Comparison of ENCODE assay signal across 8 mouse cellular contexts in genomic region chr9:44836439-44836838, GRCm38 (mm10). TPM values are rescaled to one million over a fixed set of nuclear protein-coding genes. Genes with fewer than 3 reads are reported as not detected.
A peak's percentile ranks its signal among the peaks of the same experiment; 100 is the strongest.
DNase-seq lines count a peak whose midpoint lies in the region; ATAC-seq lines count a peak whose summit lies in the region.

No protein-coding gene starts in this region.

- 56% methylated on average over 7 of the region's 7 CpGs for WGBS in intestine, embryonic 14.5 days
- 47% methylated on average over 7 of the region's 7 CpGs for WGBS in intestine, embryonic 15.5 days
- WGBS in embryonic facial prominence, embryonic 11.5 days, result 56% methylated on average over 7 of the region's 7 CpGs
- WGBS in limb, embryonic 11.5 days, result 65% methylated on average over 7 of the region's 7 CpGs

- no peak for ATAC-seq in intestine, embryonic 14.5 days (replicated peaks; ENCODE audit: low FRiP score, low TSS enrichment, low read depth)
- no peak for ATAC-seq in intestine, embryonic 15.5 days
- no peak for ATAC-seq in embryonic facial prominence, embryonic 11.5 days (replicated peaks; ENCODE audit: insufficient number of reproducible peaks, low FRiP score, low TSS enrichment, low read depth)
- ATAC-seq in limb, embryonic 11.5 days (ENCODE audit: insufficient number of reproducible peaks, low FRiP score, low TSS enrichment, low read depth), result no peak

- H3K36me3 ChIP-seq in intestine, embryonic 14.5 days (ENCODE audit: control insufficient read depth, insufficient read depth, low read length), result peaks cover 91% of the 10 kb centered on the region
- H3K36me3 ChIP-seq in intestine, embryonic 15.5 days, result peaks cover 42% of the 10 kb centered on the region
- H3K36me3 ChIP-seq in embryonic facial prominence, embryonic 11.5 days (replicated peaks; ENCODE audit: control insufficient read depth, insufficient read depth, low read depth, low read length), result peaks cover 26% of the 10 kb centered on the region
- peaks cover 33% of the 10 kb centered on the region for H3K36me3 ChIP-seq in limb, embryonic 11.5 days (ENCODE audit: control insufficient read depth, insufficient read depth, low read length)

- peak; percentile 89 for DNase-seq in intestine, embryonic 14.5 days (ENCODE audit: low spot score)
- DNase-seq in adrenal gland, postnatal 14 days, result peak; percentile 89
- peak; percentile 80 for DNase-seq in embryonic facial prominence, embryonic 11.5 days (ENCODE audit: low spot score)
- DNase-seq in hindlimb bud, embryonic 11.5 days (ENCODE audit: extremely low spot score, low read depth, low spot score), result peak; percentile 35
- peak; percentile 87 for DNase-seq in limb, embryonic 11.5 days (ENCODE audit: low spot score)
- DNase-seq in ovary, postnatal 36 days (ENCODE audit: low spot score), result peak; percentile 73
- DNase-seq in thymus, postnatal 25 days, result peak; percentile 81

- H3K4me1 ChIP-seq in intestine, embryonic 14.5 days (replicated peaks; ENCODE audit: control insufficient read depth, insufficient read depth, low read length), result no peaks in the 10 kb centered on the region
- H3K4me1 ChIP-seq in intestine, embryonic 15.5 days (replicated peaks), result no peaks in the 10 kb centered on the region
- no peaks in the 10 kb centered on the region for H3K4me1 ChIP-seq in embryonic facial prominence, embryonic 11.5 days (ENCODE audit: control insufficient read depth, insufficient read depth, low read length)
- H3K4me1 ChIP-seq in limb, embryonic 11.5 days (ENCODE audit: control insufficient read depth, insufficient read depth, low read length), result no peaks in the 10 kb centered on the region

- H3K27ac ChIP-seq in intestine, embryonic 14.5 days (ENCODE audit: low read depth), result no peak overlapping the region
- no peak overlapping the region for H3K27ac ChIP-seq in intestine, embryonic 15.5 days
- no peak overlapping the region for H3K27ac ChIP-seq in embryonic facial prominence, embryonic 11.5 days (replicated peaks; ENCODE audit: low read depth, low read length)
- no peak overlapping the region for H3K27ac ChIP-seq in limb, embryonic 11.5 days (replicated peaks; ENCODE audit: low read depth, low read length)

- H3K4me3 ChIP-seq in intestine, embryonic 14.5 days (ENCODE audit: low read depth, low read length), result no peak overlapping the region
- no peak overlapping the region for H3K4me3 ChIP-seq in intestine, embryonic 15.5 days (replicated peaks)
- H3K4me3 ChIP-seq in embryonic facial prominence, embryonic 11.5 days (ENCODE audit: low read depth, low read length), result no peak overlapping the region
- H3K4me3 ChIP-seq in limb, embryonic 11.5 days (ENCODE audit: low read depth, low read length), result no peak overlapping the region

- no peaks in the 10 kb centered on the region for H3K9me3 ChIP-seq in intestine, embryonic 14.5 days (ENCODE audit: control insufficient read depth, low read length)
- no peaks in the 10 kb centered on the region for H3K9me3 ChIP-seq in intestine, embryonic 15.5 days
- no peaks in the 10 kb centered on the region for H3K9me3 ChIP-seq in embryonic facial prominence, embryonic 11.5 days (replicated peaks; ENCODE audit: control insufficient read depth, low read length)
- H3K9me3 ChIP-seq in limb, embryonic 11.5 days (ENCODE audit: control insufficient read depth, low read length), result no peaks in the 10 kb centered on the region

- no peaks in the 10 kb centered on the region for H3K27me3 ChIP-seq in intestine, embryonic 14.5 days (replicated peaks; ENCODE audit: control insufficient read depth, insufficient read depth, low read length)
- no peaks in the 10 kb centered on the region for H3K27me3 ChIP-seq in intestine, embryonic 15.5 days (replicated peaks)
- no peaks in the 10 kb centered on the region for H3K27me3 ChIP-seq in embryonic facial prominence, embryonic 11.5 days (ENCODE audit: control insufficient read depth, insufficient read depth, low read length)
- no peaks in the 10 kb centered on the region for H3K27me3 ChIP-seq in limb, embryonic 11.5 days (ENCODE audit: control insufficient read depth, insufficient read depth, low read length)

- no peak overlapping the region for H3K9ac ChIP-seq in intestine, embryonic 14.5 days (ENCODE audit: low read length)
- no peak overlapping the region for H3K9ac ChIP-seq in intestine, embryonic 15.5 days
- H3K9ac ChIP-seq in embryonic facial prominence, embryonic 11.5 days (replicated peaks; ENCODE audit: low read length), result no peak overlapping the region
- no peak overlapping the region for H3K9ac ChIP-seq in limb, embryonic 11.5 days (ENCODE audit: low read length)

- H3K4me2 ChIP-seq in intestine, embryonic 14.5 days (ENCODE audit: low read length), result no peak overlapping the region
- H3K4me2 ChIP-seq in intestine, embryonic 15.5 days (replicated peaks), result no peak overlapping the region
- no peak overlapping the region for H3K4me2 ChIP-seq in embryonic facial prominence, embryonic 11.5 days (ENCODE audit: low read depth, low read length)
- H3K4me2 ChIP-seq in limb, embryonic 11.5 days (ENCODE audit: low read depth, severe bottlenecking), result no peak overlapping the region

RNA-seq across cellular contexts. Expression of gene Ttc36, which starts 33.6 kb away (rescaled TPM):
- 1.5 and 2.7 TPM in 2 replicates for polyA plus RNA-seq in intestine, embryonic 14.5 days (2014; fragmentation: Nextera tagmentation; extraction: Ambion mirVana)
- polyA plus RNA-seq in intestine, embryonic 15.5 days (2015; fragmentation: Nextera tagmentation; extraction: Ambion mirVana), result 4.0 and 4.4 TPM in 2 replicates
- total RNA-seq in adrenal gland, postnatal 14 days (2021), result 5.6 and 64.1 TPM in 2 replicates
- polyA plus RNA-seq in embryonic facial prominence, embryonic 11.5 days (2014; fragmentation: Nextera tagmentation; extraction: Ambion mirVana), result not detected in 2 replicates
- polyA plus RNA-seq in limb, embryonic 11.5 days (2014; fragmentation: Nextera tagmentation; extraction: Ambion mirVana), result 0.57 TPM in 1 of 2 replicates, not detected in the other

RNA-seq across cellular contexts. Expression of gene Tmem25, which starts 37.3 kb away (rescaled TPM):
- polyA plus RNA-seq in intestine, embryonic 14.5 days (2014; fragmentation: Nextera tagmentation; extraction: Ambion mirVana), result 3.3 and 3.9 TPM in 2 replicates
- polyA plus RNA-seq in intestine, embryonic 15.5 days (2015; fragmentation: Nextera tagmentation; extraction: Ambion mirVana), result 4.8 and 5.2 TPM in 2 replicates
- total RNA-seq in adrenal gland, postnatal 14 days (2021), result 5.3 and 5.5 TPM in 2 replicates
- polyA plus RNA-seq in embryonic facial prominence, embryonic 11.5 days (2014; fragmentation: Nextera tagmentation; extraction: Ambion mirVana), result 1.2 and 1.4 TPM in 2 replicates
- 1.7 and 2.7 TPM in 2 replicates for polyA plus RNA-seq in limb, embryonic 11.5 days (2014; fragmentation: Nextera tagmentation; extraction: Ambion mirVana)

RNA-seq across cellular contexts. Expression of gene Kmt2a, which starts 44.7 kb away (rescaled TPM):
- 10.4 and 14.7 TPM in 2 replicates for polyA plus RNA-seq in intestine, embryonic 14.5 days (2014; fragmentation: Nextera tagmentation; extraction: Ambion mirVana)
- polyA plus RNA-seq in intestine, embryonic 15.5 days (2015; fragmentation: Nextera tagmentation; extraction: Ambion mirVana), result 11.5 and 13.1 TPM in 2 replicates
- total RNA-seq in adrenal gland, postnatal 14 days (2021), result 37.2 and 42.9 TPM in 2 replicates
- polyA plus RNA-seq in embryonic facial prominence, embryonic 11.5 days (2014; fragmentation: Nextera tagmentation; extraction: Ambion mirVana), result 9.8 and 12.2 TPM in 2 replicates
- polyA plus RNA-seq in limb, embryonic 11.5 days (2014; fragmentation: Nextera tagmentation; extraction: Ambion mirVana), result 13.7 and 14.8 TPM in 2 replicates

Comparison
In these comparisons a context has a peak if more than half of its experiments do, and no peak if none do; other contexts are left out.
1. DNase-seq: peak in every context shown above with its lines; median percentile 89 in intestine, embryonic 14.5 days; 89 in adrenal gland, postnatal 14 days; 87 in limb, embryonic 11.5 days; 81 in thymus, postnatal 25 days; 80 in embryonic facial prominence, embryonic 11.5 days; 73 in ovary, postnatal 36 days; 35 in hindlimb bud, embryonic 11.5 days.